Mouse (Mus musculus) kidney, adult 2 months (tissue): ENCODE data around the gene Col13a1. TPM values are rescaled to one million over a fixed set of nuclear protein-coding genes. Genes with fewer than 3 reads are reported as not detected.

Source experiments
- DNase-seq: peaks from one replicate; pipeline ENCODE4 v3.0.0; 2021
- H3K27ac ChIP-seq: fragments of 200-500 bp; 2 replicates; pipeline ENCODE4 v1.5.1; 2012; ENCODE audit warnings: low read depth, low read length, control low read depth, inconsistent platforms; ENCODE audit not compliant: insufficient read depth
- H3K27me3 ChIP-seq: fragments of 200-500 bp; replicated peaks from 2 replicates; pipeline ENCODE4 v1.6.1; 2012; ENCODE audit warnings: mild to moderate bottlenecking, moderate library complexity, low read length, inconsistent platforms; ENCODE audit not compliant: control insufficient read depth, insufficient read depth
- H3K36me3 ChIP-seq: fragments of 200-500 bp; 2 replicates; pipeline ENCODE4 v1.6.1; 2012; ENCODE audit warnings: mild to moderate bottlenecking, moderate library complexity, low read length, inconsistent platforms; ENCODE audit not compliant: control insufficient read depth, insufficient read depth
- H3K4me1 ChIP-seq: fragments of 200-500 bp; 2 replicates; pipeline ENCODE4 v1.6.1; 2011; ENCODE audit warnings: low read length; ENCODE audit not compliant: control insufficient read depth, insufficient read depth
- H3K4me3 ChIP-seq: fragments of 200-500 bp; 2 replicates; pipeline ENCODE4 v1.5.1; 2011; ENCODE audit warnings: mild to moderate bottlenecking, low read depth, low read length, control low read depth; ENCODE audit not compliant: insufficient read depth
- CTCF ChIP-seq: fragments of 200-500 bp; conservative IDR thresholded peaks from 2 replicates; pipeline ENCODE4 v1.5.1; 2011; ENCODE audit warnings: low read depth, mild to moderate bottlenecking, control low read depth, low read length, moderate library complexity, mixed read lengths; ENCODE audit not compliant: insufficient read depth, insufficient read length
- POLR2A ChIP-seq: fragments of 200-500 bp; IDR thresholded peaks from one replicate; pipeline ENCODE4 v1.6.1; 2011; ENCODE audit warnings: low read depth, low read length, control low read depth
- WGBS: fragments of 180-500 bp; shearing (Covaris S2); methylation state at CpG from one replicate; pipeline ENCODE4 v1.1.7; 2018; 5-methylcytosine and 5-hydroxymethylcytosine counted together
- polyA plus RNA-seq: library from polyadenylated mRNA; depleted of rRNA; stranded (reverse); fragments of >200 nt; gene quantifications from 2 replicates; pipeline ENCODE4 v1.2.3, GENCODE M21; 2012

Col13a1 gene
- polyA plus RNA-seq, 1 experiment, result 0.44 TPM

- WGBS, result 69% methylated on average over 4 of the region's 4 CpGs
Measured at GRCm38 (mm10) chr10:61829046-61829445, 149.9 kb downstream of the Col13a1 start.

GRCm38 (mm10) chr10:61827950-61828936 lies 150.7 kb downstream of the Col13a1 start:
- TF ChIP-seq POLR2A, result no peak
- no peak for TF ChIP-seq CTCF
- Histone ChIP-seq H3K27ac (no peak overlapping the region), H3K36me3 (no peaks in the 10 kb centered on the region), H3K27me3 (no peaks in the 10 kb centered on the region), H3K4me3 (no peak overlapping the region), H3K4me1 (peaks cover 8% of the 10 kb centered on the region)
- WGBS, result 94% methylated on average over 32 of the region's 32 CpGs
- DNase-seq, result no peak

More at GRCm38 (mm10) chr10:61829046-61829445, 149.9 kb downstream of the Col13a1 start:
- H3K4me1 ChIP-seq, result peaks cover 8% of the 10 kb centered on the region
- H3K27ac ChIP-seq, result no peak overlapping the region
- no peaks in the 10 kb centered on the region for H3K27me3 ChIP-seq
- no peaks in the 10 kb centered on the region for H3K36me3 ChIP-seq
- no peak for DNase-seq
- H3K4me3 ChIP-seq, result no peak overlapping the region
- TF ChIP-seq CTCF (no peak), POLR2A (no peak)

GRCm38 (mm10) chr10:61826753-61827435 lies 152.0 kb downstream of the Col13a1 start:
- no peak overlapping the region for H3K4me3 ChIP-seq
- H3K27ac ChIP-seq, result peak overlapping the region; percentile 83
- TF ChIP-seq POLR2A (no peak), CTCF (no peak)
- 16% methylated on average over 16 of the region's 16 CpGs for WGBS
- H3K4me1 ChIP-seq, result peaks cover 8% of the 10 kb centered on the region
- no peaks in the 10 kb centered on the region for H3K36me3 ChIP-seq
- no peaks in the 10 kb centered on the region for H3K27me3 ChIP-seq
- peak; percentile 84 for DNase-seq

- DNase-seq, result no peak
- no peaks in the 10 kb centered on the region for H3K36me3 ChIP-seq
- no peak overlapping the region for H3K4me3 ChIP-seq
- peak overlapping the region; percentile 57; the same call in 1 of the 2 replicates for H3K27ac ChIP-seq
- 60% methylated on average over 13 of the region's 13 CpGs for WGBS
- peaks cover 8% of the 10 kb centered on the region for H3K4me1 ChIP-seq
- TF ChIP-seq POLR2A, result no peak
- H3K27me3 ChIP-seq, result no peaks in the 10 kb centered on the region
Measured at GRCm38 (mm10) chr10:61825979-61826752, 152.7 kb downstream of the Col13a1 start.

- no peak for DNase-seq
- 71% methylated on average over 5 of the region's 5 CpGs for WGBS
- H3K4me1 ChIP-seq, result peaks cover 8% of the 10 kb centered on the region
- TF ChIP-seq CTCF, result no peak
- TF ChIP-seq POLR2A, result no peak
- no peak overlapping the region for H3K4me3 ChIP-seq
- no peaks in the 10 kb centered on the region for H3K27me3 ChIP-seq
- H3K27ac ChIP-seq, result no peak overlapping the region
- no peaks in the 10 kb centered on the region for H3K36me3 ChIP-seq
Measured at GRCm38 (mm10) chr10:61825536-61825935, 153.4 kb downstream of the Col13a1 start.

GRCm38 (mm10) chr10:61823731-61824115 lies 155.2 kb downstream of the Col13a1 start:
- TF ChIP-seq POLR2A, result no peak
- no peak for TF ChIP-seq CTCF
- Histone ChIP-seq H3K36me3 (no peaks in the 10 kb centered on the region), H3K4me1 (peaks cover 8% of the 10 kb centered on the region), H3K27me3 (no peaks in the 10 kb centered on the region), H3K4me3 (no peak overlapping the region), H3K27ac (no peak overlapping the region)
- WGBS, result 64% methylated on average over 4 of the region's 4 CpGs
- no peak for DNase-seq
